Mouse (Mus musculus) granulocyte monocyte progenitor cell, adult 5-6 weeks (primary cell): Measurements from ENCODE around the gene Tmem190. TPM values are rescaled to one million over a fixed set of nuclear protein-coding genes. Genes with fewer than 3 reads are reported as not detected.
"Not testable (repeated sequence)": the region's sequence is repeated elsewhere in the genome, so short reads cannot be mapped to it uniquely, and the experiment has no call there.

Source experiments
- ATAC-seq: replicated peaks from 2 replicates; pipeline ENCODE4 v1.8.0; 2016; ENCODE audit warnings: mild to moderate bottlenecking, moderate TSS enrichment, inconsistent platforms; ENCODE audit not compliant: poor library complexity, severe bottlenecking
- total RNA-seq, 2 experiments: library from RNA; stranded (forward) in 1 of 2; stranded (reverse) in 1 of 2; fragments of 200-712, 200-1000 nt in 1 of 2; fragments of >200 nt in 1 of 2; fragmentation: Nextera tagmentation in 1 of 2; gene quantifications; 2 replicates each; pipeline ENCODE4 v1.2.3; 2014 to 2017

Tmem190 gene
- total RNA-seq, 2 experiments from 2014 or later: not detected

DNA sequence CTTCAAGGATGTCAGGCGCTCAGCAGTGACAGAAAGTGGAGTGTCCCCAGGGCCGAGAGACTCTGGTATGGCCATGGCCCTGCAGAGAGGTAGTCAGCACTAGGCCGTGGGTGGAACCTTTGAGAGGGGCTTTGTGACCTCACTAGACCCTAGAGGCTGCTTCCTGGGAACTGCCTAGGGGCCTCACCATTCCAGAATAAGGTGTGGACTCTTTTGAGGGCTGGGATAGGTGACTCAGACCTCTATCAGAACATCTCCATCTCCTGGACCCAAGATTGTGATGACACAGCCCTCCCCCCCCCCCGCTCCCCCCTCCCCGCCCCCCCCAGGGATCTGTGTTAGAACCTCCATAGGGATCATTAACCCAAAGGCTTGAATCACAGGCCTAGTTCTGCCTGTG is 11.5 kb upstream of the Tmem190 start, which contains the start of gene Fam71e2:
Gene Fam71e2, minus strand, starts transcription at position 101 of the 400 bp plus-strand sequence.
- ATAC-seq: no peak

DNA sequence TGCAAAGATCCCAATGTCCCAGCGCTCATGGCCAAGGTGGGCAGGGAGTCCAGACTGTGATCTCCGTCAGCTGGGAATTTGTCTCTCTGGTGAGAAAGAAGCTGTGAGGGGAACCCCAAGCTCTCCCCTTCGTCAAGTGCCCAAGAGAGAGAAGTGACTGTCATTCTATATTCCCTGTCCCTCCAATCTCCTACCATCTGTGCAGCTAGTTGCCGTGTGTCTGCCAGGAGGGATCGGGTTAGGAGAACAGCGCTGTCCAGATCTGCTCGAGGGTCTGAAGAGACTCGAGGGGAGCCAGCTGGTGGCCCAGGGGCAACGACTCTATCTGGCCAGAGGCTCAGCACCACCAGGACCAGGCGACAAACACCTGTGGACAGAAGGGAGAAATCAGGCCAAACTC is 6.6 kb upstream of the Tmem190 start:
- ATAC-seq: no peak

DNA sequence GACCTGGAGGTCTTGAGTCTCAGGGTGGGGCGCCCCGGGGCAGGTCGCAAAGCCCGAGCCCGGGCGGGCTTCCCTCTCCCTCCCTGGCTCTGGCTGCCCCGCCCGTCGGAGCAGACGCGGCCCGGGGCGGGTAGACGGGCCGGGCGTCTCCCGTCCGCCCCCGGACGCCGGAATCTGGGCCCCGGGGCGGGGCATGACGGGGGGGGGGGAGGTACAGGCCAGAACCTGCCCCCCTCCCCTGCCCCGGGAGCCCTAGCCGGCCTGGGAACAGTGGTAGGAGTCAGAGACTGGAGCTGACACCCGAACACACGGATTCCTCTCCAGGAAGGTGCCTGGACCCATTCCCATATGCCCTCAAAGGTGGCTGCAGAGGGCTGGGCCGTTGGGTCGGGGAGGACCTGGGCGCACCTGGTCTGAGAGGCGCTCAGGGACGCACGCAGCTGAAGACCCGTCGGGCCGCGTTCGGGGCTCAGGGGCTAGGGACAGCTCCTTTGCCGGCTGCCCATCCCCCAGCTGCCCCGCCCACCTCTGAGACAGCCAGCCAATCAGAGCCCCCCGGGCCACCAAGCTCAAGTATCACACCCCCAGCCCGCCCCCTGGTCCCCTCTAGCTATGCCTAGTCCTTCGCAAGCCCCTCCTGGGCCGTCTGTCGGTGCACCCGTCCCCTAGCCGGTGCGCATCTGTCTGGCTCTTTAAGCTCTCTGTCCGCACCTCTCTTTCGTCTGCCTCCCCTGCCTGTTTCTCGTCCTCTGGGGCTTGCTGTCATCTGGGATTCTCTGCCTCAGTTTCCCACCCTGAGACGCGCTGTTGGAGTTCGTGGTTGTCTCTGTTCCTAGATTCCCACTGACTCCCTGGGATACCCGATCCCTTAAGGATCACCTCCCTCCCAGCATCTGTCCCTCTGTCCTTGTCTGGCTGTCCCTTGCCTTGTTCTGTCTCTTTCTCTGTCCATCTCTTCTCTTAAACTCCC is 5.6 kb upstream of the Tmem190 start:
- ATAC-seq: peak; percentile 39; the same call in 1 of the 2 replicates

DNA sequence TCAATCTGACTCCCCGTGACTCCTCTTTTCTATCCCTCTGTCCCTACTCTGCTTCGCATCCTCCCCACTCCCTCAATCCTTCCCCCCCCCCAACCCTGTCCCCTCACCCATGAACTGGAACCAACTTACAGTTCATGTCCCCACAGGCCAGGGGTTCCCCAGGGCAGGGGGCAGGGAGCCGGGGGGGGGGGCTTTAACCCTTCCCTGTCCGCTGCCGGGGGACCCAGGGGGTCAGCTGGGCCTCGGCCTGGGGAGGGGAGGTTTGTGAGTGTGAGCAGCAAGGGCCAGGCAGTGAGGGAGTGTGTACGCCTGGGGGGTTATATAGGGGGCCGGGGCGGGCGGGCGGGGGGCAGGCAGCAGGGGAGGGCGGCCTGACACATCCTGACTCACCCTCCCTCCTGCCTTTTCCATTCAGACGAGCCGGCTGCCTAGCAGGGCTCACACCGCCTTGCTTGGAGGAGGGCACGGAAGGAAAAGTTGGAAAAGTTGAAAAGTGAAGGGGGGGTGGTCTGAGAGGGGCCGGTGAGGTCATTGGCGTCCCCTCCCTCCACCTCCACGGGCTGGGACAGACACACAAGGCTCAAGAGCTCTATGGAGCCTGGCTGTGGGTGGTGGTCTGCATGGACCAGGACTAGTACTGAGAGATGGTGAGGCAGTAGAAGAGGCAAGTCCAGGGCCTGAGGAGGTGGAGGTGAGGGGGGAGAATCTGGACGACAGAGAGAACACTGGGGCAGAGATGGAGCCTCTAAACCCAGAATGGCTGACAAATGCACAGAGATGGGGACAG is 4.7 kb upstream of the Tmem190 start:
- ATAC-seq: no peak

DNA sequence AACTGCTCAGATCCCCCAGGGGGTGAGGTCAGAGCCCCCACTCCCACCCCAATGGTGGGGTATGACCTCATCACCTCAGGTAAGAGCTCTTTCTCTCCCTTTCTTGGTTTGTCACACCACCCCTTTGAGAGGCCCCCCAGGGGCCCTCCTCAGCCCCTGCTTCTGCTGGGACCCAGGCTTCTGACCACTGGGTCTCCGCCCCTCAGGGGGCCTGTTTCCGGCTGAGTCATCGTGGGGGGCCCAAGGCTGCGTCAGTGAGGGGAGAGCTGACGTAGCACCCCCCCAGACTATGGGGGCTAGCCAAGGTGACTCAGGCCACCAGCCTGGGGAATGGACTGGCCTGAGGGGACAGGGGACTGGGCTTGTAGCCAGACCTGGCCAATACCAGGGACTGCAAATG is 2.8 kb upstream of the Tmem190 start:
- ATAC-seq: peak; percentile 31

DNA sequence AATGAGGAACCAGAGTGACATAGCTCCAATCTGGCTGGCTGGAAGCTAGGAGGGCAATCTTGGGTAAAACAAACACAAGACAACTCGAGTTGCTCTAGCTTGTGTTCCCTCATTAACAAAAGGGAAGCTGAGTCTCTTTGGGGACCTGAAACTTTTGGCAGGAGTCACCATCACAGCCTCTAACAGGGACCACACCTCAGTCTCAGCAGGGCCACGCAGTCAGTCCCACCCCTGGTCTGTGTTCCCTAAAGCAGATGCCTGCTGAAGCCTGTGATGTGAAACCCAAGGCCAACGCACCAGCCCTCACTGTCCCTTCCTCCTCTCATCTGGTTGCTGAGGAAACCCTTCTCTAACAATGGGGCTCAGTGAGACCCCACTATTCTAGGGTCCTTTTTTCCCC is 607 bp upstream of the Tmem190 start:
- peak; percentile 51 for ATAC-seq

DNA sequence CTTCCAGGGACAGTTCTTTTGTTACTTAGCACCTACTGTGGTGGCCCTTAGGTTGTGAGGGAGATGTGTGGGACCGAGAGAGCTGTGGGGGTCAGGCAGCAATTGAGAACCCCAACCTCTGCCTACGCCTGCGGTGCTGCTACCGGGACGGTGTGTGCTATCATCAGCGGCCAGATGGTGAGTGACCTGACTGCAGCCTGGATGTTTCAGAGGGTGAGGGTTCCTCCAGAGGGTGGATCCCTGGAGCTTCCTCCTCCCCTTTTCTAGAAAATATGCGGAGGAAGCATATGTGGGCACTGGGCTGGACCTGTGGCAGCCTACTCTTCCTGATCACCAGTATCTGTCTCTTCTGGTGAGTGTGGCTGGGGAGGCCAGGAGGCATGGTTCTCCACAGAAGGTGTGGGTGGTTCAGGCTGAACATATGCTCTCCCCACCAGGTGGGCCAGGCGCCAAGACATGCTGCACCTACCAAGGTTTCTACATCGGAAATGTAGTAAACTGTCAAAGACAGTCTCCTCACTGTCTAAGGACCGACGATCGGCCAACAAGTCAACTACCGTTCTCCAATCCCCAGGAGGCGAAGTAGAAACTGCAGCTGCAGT is 1.0 kb downstream of the Tmem190 start:
- no peak for ATAC-seq

DNA sequence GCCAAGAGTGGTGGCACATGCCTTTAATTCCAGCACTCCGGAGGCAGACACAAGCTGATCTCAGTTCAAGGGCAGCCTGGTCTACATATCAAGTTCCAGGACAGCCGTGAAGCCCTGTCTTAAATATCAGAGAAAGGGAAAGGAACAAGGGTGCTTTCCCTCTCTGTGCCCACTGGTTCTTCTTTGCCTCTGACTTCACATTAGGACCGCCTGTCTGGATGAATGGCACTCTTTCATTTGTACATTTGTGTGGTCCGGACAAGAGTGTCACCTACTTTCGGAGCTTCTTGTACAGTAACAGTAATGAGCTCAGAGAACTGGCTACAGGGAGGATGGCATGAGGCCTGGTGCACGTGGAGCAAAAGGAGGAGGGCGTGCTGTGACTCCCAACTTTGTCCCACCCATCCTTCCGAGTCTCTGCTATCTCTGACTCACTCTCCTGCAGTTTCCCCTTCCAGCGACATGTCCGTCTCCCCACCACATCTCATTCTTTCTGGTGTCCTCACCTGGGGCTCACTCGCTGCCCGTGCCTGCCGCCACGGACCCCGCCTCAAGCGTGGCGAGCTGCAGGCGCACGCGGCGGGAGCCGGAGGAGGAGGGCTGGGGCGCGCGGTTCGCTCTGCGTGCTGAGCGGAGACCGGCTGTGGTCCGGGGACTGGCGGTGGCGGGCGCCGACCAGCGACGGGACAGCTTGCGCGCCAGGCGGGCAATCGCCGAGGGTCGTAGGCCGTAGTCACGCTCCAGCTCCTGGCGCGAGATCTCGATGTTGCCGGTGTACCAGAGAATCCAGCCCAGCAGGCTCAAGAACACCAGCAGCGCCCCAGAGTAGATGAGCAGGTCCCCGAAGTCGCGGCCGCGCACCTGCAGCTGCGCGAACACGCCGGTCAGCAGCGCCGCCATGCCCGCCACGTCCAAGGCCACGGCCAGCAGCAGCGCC is 6.0 kb downstream of the Tmem190 start:
- peak; percentile 32 for ATAC-seq

DNA sequence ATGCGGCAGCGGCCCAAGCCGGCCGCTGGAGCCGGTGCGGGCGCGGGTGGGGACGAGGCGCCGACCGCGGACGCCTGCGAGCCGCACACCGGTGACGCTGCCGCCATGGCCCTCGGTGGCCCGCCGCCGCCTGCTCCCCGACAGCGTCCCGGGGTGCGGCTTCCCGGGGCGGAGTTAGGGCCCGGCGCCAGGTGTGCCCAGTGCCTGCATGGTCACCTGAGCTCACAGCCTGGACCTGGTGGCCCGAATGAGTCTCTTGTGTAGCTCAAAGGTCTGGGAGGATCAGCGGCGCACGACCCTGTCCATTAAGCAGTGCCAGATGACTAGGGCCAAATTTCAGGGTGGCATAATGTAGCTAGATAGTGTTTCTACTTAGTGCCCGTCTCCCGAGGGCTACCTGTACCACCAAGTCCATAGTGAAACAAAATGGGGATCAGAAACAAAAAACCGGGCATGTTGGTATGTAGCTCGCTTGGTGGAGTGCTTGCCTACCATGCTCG is 6.7 kb downstream of the Tmem190 start, which contains the start of gene Tmem238:
Gene Tmem238, minus strand, starts transcription at position 221 of the 500 bp plus-strand sequence.
- ATAC-seq: peak; percentile 4; the same call in 1 of the 2 replicates

DNA sequence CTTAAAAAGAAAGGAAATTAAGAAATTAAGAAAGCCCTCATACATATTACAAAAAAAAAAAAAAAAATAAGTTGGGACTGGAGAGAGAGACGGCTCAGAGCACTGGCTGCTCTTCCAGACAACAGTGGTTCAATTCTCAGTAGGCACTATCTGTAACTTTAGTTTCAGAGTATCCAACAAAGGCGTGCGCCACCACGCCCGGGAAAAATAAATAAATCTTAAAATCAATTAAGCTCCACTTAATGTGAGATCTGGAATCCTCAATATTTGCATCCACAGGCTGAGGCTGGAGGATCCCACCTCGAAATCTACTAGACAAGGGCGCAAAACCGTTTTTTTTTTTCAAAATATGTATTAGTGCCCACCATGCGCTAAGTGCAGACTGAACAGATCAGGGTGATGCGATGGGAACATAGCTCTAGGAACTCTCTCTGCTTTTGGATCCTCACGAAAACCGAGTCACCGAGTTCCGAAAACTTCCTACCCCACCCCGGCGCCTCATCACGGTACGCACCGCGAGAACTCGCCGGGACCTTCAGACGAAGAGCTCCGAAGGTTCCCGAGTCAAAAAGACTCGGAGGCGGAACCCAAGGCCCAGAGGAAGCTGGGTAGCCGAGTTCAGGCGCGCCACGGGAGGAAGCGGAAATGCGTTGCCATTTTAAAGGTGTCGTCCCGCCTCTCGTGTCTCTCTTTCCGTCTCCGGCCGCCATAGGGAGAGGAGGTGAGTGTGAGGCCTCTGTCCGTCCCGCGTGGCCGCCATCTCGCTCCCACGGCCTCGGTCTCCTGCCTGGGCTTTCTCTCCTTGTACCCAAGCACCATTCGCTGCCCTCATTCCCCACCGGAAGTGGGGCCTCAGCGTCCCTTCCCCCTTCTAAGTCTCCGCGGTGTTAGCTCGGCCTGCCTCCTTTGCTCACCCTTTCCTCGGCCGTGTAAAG is 9.8 kb downstream of the Tmem190 start, which contains the start of gene Rpl28:
Gene Rpl28, plus strand, starts transcription at position 597 of the 935 bp plus-strand sequence.
- ATAC-seq: peak; percentile 79

DNA sequence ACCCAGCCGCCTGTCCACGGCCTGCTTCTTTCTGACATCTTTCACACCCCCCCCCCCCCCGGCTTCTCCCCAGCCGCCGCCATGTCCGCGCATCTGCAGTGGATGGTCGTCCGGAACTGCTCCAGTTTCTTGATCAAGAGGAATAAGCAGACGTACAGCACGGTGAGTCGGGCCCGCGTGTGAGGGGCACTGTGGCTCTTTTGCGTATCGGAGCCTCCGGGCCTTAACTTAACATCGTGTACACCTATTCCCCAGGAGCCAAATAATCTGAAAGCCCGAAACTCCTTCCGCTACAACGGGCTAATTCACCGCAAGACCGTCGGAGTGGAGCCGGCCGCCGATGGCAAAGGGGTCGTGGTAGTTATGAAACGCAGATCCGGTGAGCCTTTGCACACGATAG is 10.5 kb downstream of the Tmem190 start:
- not testable (repeated sequence) for ATAC-seq

DNA sequence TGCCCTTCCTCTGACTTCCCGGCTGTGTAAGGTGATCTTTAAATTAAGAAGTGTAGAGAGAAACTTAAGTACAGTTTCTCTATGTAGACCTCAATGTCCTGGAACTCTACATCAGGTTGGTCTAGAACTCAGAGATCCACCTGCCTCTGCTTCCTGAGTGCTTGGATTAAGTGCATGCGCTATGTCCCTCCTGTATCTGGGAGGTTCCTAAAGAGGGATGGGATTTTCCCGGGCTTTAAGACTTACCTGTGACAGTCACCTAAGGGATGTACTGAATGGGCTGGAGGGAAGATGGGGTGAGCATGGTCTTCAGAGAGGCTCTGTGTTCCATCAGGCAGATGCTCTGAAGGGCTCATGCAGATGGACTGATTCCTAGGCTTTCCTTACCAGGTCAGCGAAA is 10.9 kb downstream of the Tmem190 start:
- no peak for ATAC-seq

DNA sequence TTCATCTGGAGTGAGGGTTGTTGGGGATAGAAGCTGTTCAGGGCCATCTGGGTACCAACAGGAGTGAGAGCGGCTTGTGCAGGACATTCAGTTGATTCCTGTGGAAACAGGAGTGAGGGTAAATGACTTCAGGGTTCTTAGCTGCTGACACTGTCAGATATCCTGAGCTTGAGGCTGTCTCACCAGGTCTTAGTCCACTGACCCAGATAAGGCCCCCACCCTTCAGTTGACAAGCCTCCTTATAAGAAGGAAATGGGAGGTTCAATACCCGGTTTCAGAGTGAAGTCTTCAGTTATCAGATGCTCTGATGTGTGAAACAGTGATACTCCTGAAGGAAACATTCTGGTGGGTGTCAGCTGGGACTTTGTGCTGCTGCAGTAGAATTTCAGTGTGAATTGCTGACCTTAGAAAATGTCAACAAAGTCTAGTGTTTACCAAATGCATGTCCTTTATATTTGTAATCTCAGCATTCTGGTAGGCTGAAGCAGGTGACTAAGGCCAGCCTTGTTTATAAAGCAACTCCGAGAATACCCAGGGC is 12.0 kb downstream of the Tmem190 start:
- no peak for ATAC-seq

DNA sequence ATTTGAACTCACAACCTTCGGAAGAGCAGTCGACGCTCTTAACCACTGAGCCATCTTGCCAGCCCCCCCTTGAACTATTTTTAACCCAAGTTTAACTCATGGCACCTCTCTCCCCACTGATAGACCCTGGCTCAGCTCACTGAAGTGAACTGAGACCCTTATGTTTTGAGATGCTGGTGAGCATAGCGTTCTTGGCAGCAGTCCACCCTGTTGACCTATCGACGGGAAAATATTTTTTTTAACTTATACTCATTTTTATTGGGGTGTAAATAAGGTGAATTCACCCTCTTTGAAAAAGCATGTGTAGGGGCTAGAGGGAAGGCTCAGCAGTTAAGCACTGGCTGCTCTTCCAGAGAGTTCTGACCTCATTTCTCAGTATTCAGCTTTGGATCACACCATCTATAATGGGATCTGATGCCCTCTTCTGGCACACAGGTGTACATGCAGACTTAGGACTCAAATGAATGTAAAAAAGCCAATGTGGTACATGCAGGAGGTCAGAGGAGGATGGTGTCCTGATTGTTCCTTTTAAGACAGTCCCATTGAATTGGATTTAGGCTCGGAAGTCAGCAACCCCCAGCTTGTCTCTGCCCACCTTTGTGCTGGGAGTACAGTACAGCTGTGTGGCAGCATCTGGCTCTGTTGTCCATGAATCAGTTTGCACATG is 13.2 kb downstream of the Tmem190 start:
- peak; percentile 17; the same call in 1 of the 2 replicates for ATAC-seq

DNA sequence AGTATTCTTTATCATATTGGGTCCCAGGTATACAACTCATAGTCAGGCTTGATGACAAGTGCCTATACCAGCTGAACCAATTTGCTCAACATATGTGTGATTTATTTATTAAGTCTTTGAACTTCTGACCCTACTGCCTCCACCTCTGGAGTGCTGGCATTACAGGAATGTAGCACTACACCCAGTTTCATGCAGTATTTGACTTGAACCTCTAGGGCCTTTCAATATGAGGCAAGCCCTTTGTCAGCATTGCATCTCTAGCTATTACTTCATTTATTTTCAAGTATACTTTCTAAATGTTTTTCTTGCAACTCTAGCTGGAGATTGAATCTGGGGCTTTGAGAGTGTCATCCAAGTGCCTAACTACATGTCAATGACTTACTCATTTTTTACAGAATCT is 19.5 kb downstream of the Tmem190 start:
- no peak for ATAC-seq

DNA sequence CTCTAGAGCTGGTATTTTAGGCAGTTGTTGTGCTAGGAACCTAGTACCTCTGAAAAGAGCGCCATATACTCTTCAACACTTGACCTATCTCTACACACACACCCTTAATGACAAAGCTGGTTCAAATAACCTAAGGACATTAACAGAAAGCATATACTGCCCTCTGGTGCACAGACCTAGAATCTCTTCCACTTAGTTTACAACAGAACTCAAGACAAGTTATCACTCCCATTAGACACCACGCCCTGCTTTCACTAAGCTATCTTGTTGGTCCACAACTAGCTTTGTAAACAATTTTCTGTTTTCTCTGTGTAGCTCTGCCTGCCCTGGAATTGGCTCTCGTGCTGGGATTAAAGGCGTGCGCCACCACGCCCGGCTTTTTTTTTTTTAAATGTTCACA is 24.0 kb downstream of the Tmem190 start:
- peak; percentile 54 for ATAC-seq

DNA sequence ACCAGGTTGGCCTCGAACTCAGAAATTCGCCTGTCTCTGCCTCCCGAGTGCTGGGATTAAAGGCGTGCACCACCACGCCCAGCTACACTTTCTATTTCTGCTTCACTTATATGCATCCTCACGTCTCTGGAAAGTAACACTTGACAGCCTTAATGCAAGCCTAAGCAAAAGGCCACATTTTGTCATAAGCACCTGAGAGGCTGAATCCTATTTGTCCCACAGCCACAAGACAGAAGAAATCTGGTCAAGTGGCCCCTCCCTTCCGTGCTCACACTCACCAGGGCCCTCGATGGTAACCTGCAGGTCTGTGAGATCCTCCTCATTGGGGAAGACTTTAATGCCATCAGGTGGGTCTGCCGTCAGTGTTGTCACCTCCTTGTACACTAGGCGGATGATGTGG is 28.4 kb downstream of the Tmem190 start:
- ATAC-seq: not testable (repeated sequence)
